Mouse (Mus musculus) activated CD4-positive, CD25-positive, alpha-beta regulatory T cell, adult 4 months (primary cell): ENCODE measurements around the gene Smim20. TPM values are rescaled to one million over a fixed set of nuclear protein-coding genes. Genes with fewer than 3 reads are reported as not detected.
A peak's percentile ranks its signal among the peaks of the same experiment; 100 is the strongest.

Source experiments
- ATAC-seq: one replicate; pipeline ENCODE4 v1.8.0; 2017
- polyA plus RNA-seq, 2 experiments: library from polyadenylated mRNA; unstranded; fragments of 100-300 nt; shearing (Covaris generic); gene quantifications; one replicate each; pipeline ENCODE4 v1.2.1; 2017

The Smim20 gene
- 100 to 1,000 TPM; 103 to 107 TPM for polyA plus RNA-seq

GRCm38 (mm10) chr5:53266931-53267853 lies at the start of gene Smim20:
Smim20 (plus strand) TSS chr5:53267083.
- ATAC-seq = peak; percentile 99

GRCm38 (mm10) chr5:53225434-53225833 lies 41.4 kb upstream of the Smim20 start:
- no peak for ATAC-seq

- ATAC-seq = no peak
These were observed 36.3 kb upstream of the Smim20 start for GRCm38 (mm10) chr5:53230560-53230959.

- ATAC-seq = no peak
These were observed 31.3 kb upstream of the Smim20 start for GRCm38 (mm10) chr5:53235551-53235950.

GRCm38 (mm10) chr5:53236136-53236535 lies 30.7 kb upstream of the Smim20 start:
- no peak for ATAC-seq

GRCm38 (mm10) chr5:53236749-53237148 lies 30.1 kb upstream of the Smim20 start:
- no peak for ATAC-seq

- no peak for ATAC-seq
These were observed 28.1 kb upstream of the Smim20 start for GRCm38 (mm10) chr5:53238761-53239160.

GRCm38 (mm10) chr5:53239189-53239588 lies 27.7 kb upstream of the Smim20 start:
- no peak for ATAC-seq

GRCm38 (mm10) chr5:53239831-53240440 lies 26.9 kb upstream of the Smim20 start:
- ATAC-seq = no peak

- ATAC-seq = no peak
These were observed 25.8 kb upstream of the Smim20 start for GRCm38 (mm10) chr5:53241109-53241508.

- ATAC-seq = no peak
These were observed 24.9 kb upstream of the Smim20 start for GRCm38 (mm10) chr5:53241963-53242362.

- ATAC-seq = no peak
These were observed 23.9 kb upstream of the Smim20 start for GRCm38 (mm10) chr5:53242865-53243499.

- ATAC-seq = no peak
These were observed 22.9 kb upstream of the Smim20 start for GRCm38 (mm10) chr5:53243933-53244332.

GRCm38 (mm10) chr5:53248499-53248898 lies 18.4 kb upstream of the Smim20 start:
- no peak for ATAC-seq

GRCm38 (mm10) chr5:53249431-53250061 lies 17.3 kb upstream of the Smim20 start:
- no peak for ATAC-seq

- no peak for ATAC-seq
These were observed 12.7 kb upstream of the Smim20 start for GRCm38 (mm10) chr5:53254154-53254553.

GRCm38 (mm10) chr5:53254821-53255220 lies 12.1 kb upstream of the Smim20 start:
- ATAC-seq = no peak

- peak; percentile 49 for ATAC-seq
These were observed 8.7 kb upstream of the Smim20 start for GRCm38 (mm10) chr5:53258038-53258786.

GRCm38 (mm10) chr5:53259894-53260293 lies 7.0 kb upstream of the Smim20 start:
- ATAC-seq = no peak

GRCm38 (mm10) chr5:53261999-53262398 lies 4.9 kb upstream of the Smim20 start:
- no peak for ATAC-seq

GRCm38 (mm10) chr5:53264061-53264460 lies 2.8 kb upstream of the Smim20 start:
- no peak for ATAC-seq

GRCm38 (mm10) chr5:53265740-53266139 lies 1.1 kb upstream of the Smim20 start:
- ATAC-seq = no peak
